Mouse (Mus musculus) liver, postnatal 0 days (tissue): ENCODE data around the gene Gm29427.

Source experiments
- CTCF ChIP-seq: sonication (generic); IDR thresholded peaks from 2 replicates; pipeline ENCODE4 v1.5.1; 2016; ENCODE audit warnings: antibody characterized with exemption, low read depth
- EP300 ChIP-seq: IDR thresholded peaks from 2 replicates; pipeline ENCODE4 v1.6.1; 2016; ENCODE audit warnings: antibody characterized with exemption, low read depth, mild to moderate bottlenecking

- no peak for TF ChIP-seq CTCF
- no peak for TF ChIP-seq EP300
Measured at GRCm38 (mm10) chr1:130744961-130745360, 29.4 kb upstream of the Gm29427 start.
